14 mouse cellular contexts compared by ENCODE assay signal in genomic region chr7:143067469-143067868, GRCm38 (mm10). TPM values are rescaled to one million over a fixed set of nuclear protein-coding genes. Genes with fewer than 3 reads are reported as not detected.
DNase-seq lines count a peak whose midpoint lies in the region; ATAC-seq and TF ChIP-seq lines count a peak whose summit lies in the region.
"Had no signal": no experiment of that assay in that cellular context is flagged by ENCODE, and none has a peak within 500 bp of the region (broad histone marks: within the 10 kb centered on the region; RNA-seq: fewer than 3 reads in every experiment).

No protein-coding gene starts in this region.

- TF ChIP-seq CTCF in left cerebral cortex, adult 2 months (IDR thresholded peaks at IDR 0.05) = no peak

- H3K4me1 ChIP-seq in intestine, embryonic 14.5 days (replicated peaks; ENCODE audit: control insufficient read depth, insufficient read depth, low read length) = peaks cover 20% of the 10 kb centered on the region
- H3K4me1 ChIP-seq in intestine, embryonic 16.5 days (ENCODE audit: control insufficient read depth, insufficient read depth, low read length) = peaks cover 16% of the 10 kb centered on the region
- peaks cover 22% of the 10 kb centered on the region for H3K4me1 ChIP-seq in hindbrain, embryonic 14.5 days (replicated peaks; ENCODE audit: control insufficient read depth, insufficient read depth, low read length)
- peaks cover 23% of the 10 kb centered on the region for H3K4me1 ChIP-seq in neural tube, embryonic 14.5 days (ENCODE audit: control insufficient read depth, insufficient read depth, low read length)
- H3K4me1 ChIP-seq in liver, embryonic 11.5 days (replicated peaks; ENCODE audit: control insufficient read depth, insufficient read depth, low read length) = peaks cover 15% of the 10 kb centered on the region

- H3K4me3 ChIP-seq in intestine, embryonic 14.5 days (ENCODE audit: low read depth, low read length) = no peak overlapping the region
- no peak overlapping the region for H3K4me3 ChIP-seq in intestine, embryonic 16.5 days (ENCODE audit: low read length)
- H3K4me3 ChIP-seq in hindbrain, embryonic 14.5 days (replicated peaks; ENCODE audit: low read length) = no peak overlapping the region
- H3K4me3 ChIP-seq in neural tube, embryonic 14.5 days (ENCODE audit: low read depth, low read length) = no peak overlapping the region
- H3K4me3 ChIP-seq in liver, embryonic 11.5 days (ENCODE audit: low read depth, low read length) = no peak overlapping the region
- no peak overlapping the region for H3K4me3 ChIP-seq in left cerebral cortex, adult 2 months
- H3K4me3 ChIP-seq: heart, embryonic 10.5 days; stomach, embryonic 15.5 days had no signal

- H3K4me2 ChIP-seq in intestine, embryonic 14.5 days (ENCODE audit: low read length) = no peak overlapping the region
- no peak overlapping the region for H3K4me2 ChIP-seq in intestine, embryonic 16.5 days (ENCODE audit: low read depth, low read length)
- H3K4me2 ChIP-seq in hindbrain, embryonic 14.5 days (replicated peaks) = peak overlapping the region; percentile 59
- H3K4me2 ChIP-seq in neural tube, embryonic 14.5 days (ENCODE audit: low read depth, low read length) = peak overlapping the region; percentile 52; the same call in 1 of the 2 replicates
- H3K4me2 ChIP-seq in liver, embryonic 11.5 days = no peak overlapping the region

- no peaks in the 10 kb centered on the region for H3K27me3 ChIP-seq in intestine, embryonic 14.5 days (replicated peaks; ENCODE audit: control insufficient read depth, insufficient read depth, low read length)
- H3K27me3 ChIP-seq in intestine, embryonic 16.5 days (replicated peaks; ENCODE audit: control insufficient read depth, insufficient read depth, low read length) = no peaks in the 10 kb centered on the region
- H3K27me3 ChIP-seq in hindbrain, embryonic 14.5 days (ENCODE audit: control insufficient read depth, insufficient read depth, low read length) = no peaks in the 10 kb centered on the region
- H3K27me3 ChIP-seq in neural tube, embryonic 14.5 days (ENCODE audit: control insufficient read depth, insufficient read depth, low read length) = peaks cover 2% of the 10 kb centered on the region; the same call in 1 of the 2 replicates
- no peaks in the 10 kb centered on the region for H3K27me3 ChIP-seq in liver, embryonic 11.5 days (replicated peaks; ENCODE audit: control insufficient read depth, insufficient read depth, low read length)
- H3K27me3 ChIP-seq: liver, embryonic 13.5 days; stomach, embryonic 15.5 days had no signal

- intact Hi-C loops in left cerebral cortex, adult 2 months (cut with DNase I) = no loop called here

- WGBS in intestine, embryonic 14.5 days = 66% methylated on average over 2 of the region's 2 CpGs
- WGBS in intestine, embryonic 16.5 days = 70% methylated on average over 2 of the region's 2 CpGs
- WGBS in hindbrain, embryonic 14.5 days = 62% methylated on average over 2 of the region's 2 CpGs
- 40% methylated on average over 2 of the region's 2 CpGs for WGBS in neural tube, embryonic 14.5 days
- WGBS in liver, embryonic 11.5 days = 83% methylated on average over 2 of the region's 2 CpGs

- no peak overlapping the region for H3K9ac ChIP-seq in intestine, embryonic 14.5 days (ENCODE audit: low read length)
- H3K9ac ChIP-seq in intestine, embryonic 16.5 days (ENCODE audit: low read depth, low read length) = no peak overlapping the region; the same call in 1 of the 2 replicates
- H3K9ac ChIP-seq in hindbrain, embryonic 14.5 days = 0 out of 2 replicates have a peak overlapping the region, but pooled peaks have one; percentile 54
- no peak overlapping the region for H3K9ac ChIP-seq in neural tube, embryonic 14.5 days (replicated peaks; ENCODE audit: low read depth, low read length)
- no peak overlapping the region for H3K9ac ChIP-seq in liver, embryonic 11.5 days (ENCODE audit: low read depth, low read length)
- H3K9ac ChIP-seq: liver, embryonic 13.5 days; stomach, embryonic 15.5 days had no signal

- H3K9me3 ChIP-seq in intestine, embryonic 14.5 days (ENCODE audit: control insufficient read depth, low read length) = no peaks in the 10 kb centered on the region
- H3K9me3 ChIP-seq in intestine, embryonic 16.5 days (ENCODE audit: control insufficient read depth, low read length) = no peaks in the 10 kb centered on the region
- no peaks in the 10 kb centered on the region for H3K9me3 ChIP-seq in hindbrain, embryonic 14.5 days (ENCODE audit: control insufficient read depth, low read length)
- no peaks in the 10 kb centered on the region for H3K9me3 ChIP-seq in neural tube, embryonic 14.5 days (ENCODE audit: control insufficient read depth, low read length)
- H3K9me3 ChIP-seq in liver, embryonic 11.5 days (ENCODE audit: control insufficient read depth, low read length) = no peaks in the 10 kb centered on the region
- H3K9me3 ChIP-seq: heart, embryonic 10.5 days; liver, embryonic 13.5 days; stomach, embryonic 15.5 days had no signal

- H3K36me3 ChIP-seq in intestine, embryonic 14.5 days (ENCODE audit: control insufficient read depth, insufficient read depth, low read length) = peaks cover 71% of the 10 kb centered on the region
- peaks cover 19% of the 10 kb centered on the region for H3K36me3 ChIP-seq in intestine, embryonic 16.5 days (ENCODE audit: control insufficient read depth, insufficient read depth, low read length)
- peaks cover 60% of the 10 kb centered on the region for H3K36me3 ChIP-seq in hindbrain, embryonic 14.5 days (replicated peaks; ENCODE audit: control insufficient read depth, insufficient read depth)
- H3K36me3 ChIP-seq in neural tube, embryonic 14.5 days (ENCODE audit: control insufficient read depth, insufficient read depth, low read length) = peaks cover 32% of the 10 kb centered on the region
- peaks cover 41% of the 10 kb centered on the region for H3K36me3 ChIP-seq in liver, embryonic 11.5 days (ENCODE audit: control insufficient read depth, insufficient read depth, low read length)

- no peak for ATAC-seq in intestine, embryonic 14.5 days (replicated peaks; ENCODE audit: low FRiP score, low TSS enrichment, low read depth)
- ATAC-seq in intestine, embryonic 16.5 days = no peak
- ATAC-seq in hindbrain, embryonic 14.5 days (ENCODE audit: low FRiP score) = no peak
- ATAC-seq in neural tube, embryonic 14.5 days (ENCODE audit: low read depth) = no peak
- ATAC-seq in liver, embryonic 11.5 days (replicated peaks; ENCODE audit: low FRiP score) = no peak

- DNase-seq in cerebellum, adult 9-10 months = peak; percentile 60
- DNase-seq in cerebellum, postnatal 25 days = no peak
- DNase-seq in intestine, embryonic 14.5 days (ENCODE audit: low spot score) = no peak
- DNase-seq in hindbrain, embryonic 14.5 days (ENCODE audit: low spot score) = no peak
- DNase-seq in liver, embryonic 11.5 days (ENCODE audit: low spot score) = no peak
- DNase-seq in left cerebral cortex, adult 2 months (ENCODE audit: extremely low spot score in 1 of 2, low spot score in 2 of 2) = no peak
- DNase-seq: kidney, adult 8-10 months; liver, embryonic 13.5 days; right cerebral cortex, postnatal 25 days had no signal

- peak overlapping the region; percentile 93 for H3K27ac ChIP-seq in intestine, embryonic 14.5 days (ENCODE audit: low read depth)
- H3K27ac ChIP-seq in intestine, embryonic 16.5 days (ENCODE audit: low read length) = no peak overlapping the region
- peak overlapping the region; percentile 95 for H3K27ac ChIP-seq in hindbrain, embryonic 14.5 days
- peak overlapping the region; percentile 96; the same call in 1 of the 2 replicates for H3K27ac ChIP-seq in neural tube, embryonic 14.5 days (ENCODE audit: low read depth, low read length)
- no peak overlapping the region for H3K27ac ChIP-seq in liver, embryonic 11.5 days (ENCODE audit: low read depth, low read length)
- no peak overlapping the region for H3K27ac ChIP-seq in left cerebral cortex, adult 2 months

RNA-seq across cellular contexts. Expression of gene Tssc4, which starts 1.6 kb away (rescaled TPM):
- 59.1 and 60.3 TPM in 2 replicates for polyA plus RNA-seq in intestine, embryonic 14.5 days (2014; fragmentation: Nextera tagmentation; extraction: Ambion mirVana)
- 67.9 and 74.7 TPM in 2 replicates for polyA plus RNA-seq in intestine, embryonic 16.5 days (2015; fragmentation: Nextera tagmentation; extraction: Ambion mirVana)
- polyA plus RNA-seq in hindbrain, embryonic 14.5 days (2014; fragmentation: Nextera tagmentation; extraction: Ambion mirVana) = 56.8 and 62.8 TPM in 2 replicates
- polyA plus RNA-seq in neural tube, embryonic 14.5 days (2014; fragmentation: Nextera tagmentation; extraction: Ambion mirVana) = 51.5 and 71.8 TPM in 2 replicates
- polyA plus RNA-seq in liver, embryonic 11.5 days (2014; fragmentation: Nextera tagmentation; extraction: Ambion mirVana) = 48.9 and 52.2 TPM in 2 replicates
- total RNA-seq in left cerebral cortex, adult 2 months (2021) = 10 to 100 TPM; 38.0 to 41.5 TPM

RNA-seq across cellular contexts. Expression of gene Cd81, which starts 14.9 kb away (rescaled TPM):
- polyA plus RNA-seq in intestine, embryonic 14.5 days (2014; fragmentation: Nextera tagmentation; extraction: Ambion mirVana) = 457 and 534 TPM in 2 replicates
- polyA plus RNA-seq in intestine, embryonic 16.5 days (2015; fragmentation: Nextera tagmentation; extraction: Ambion mirVana) = 391 and 421 TPM in 2 replicates
- polyA plus RNA-seq in hindbrain, embryonic 14.5 days (2014; fragmentation: Nextera tagmentation; extraction: Ambion mirVana) = 455 and 483 TPM in 2 replicates
- 456 and 461 TPM in 2 replicates for polyA plus RNA-seq in neural tube, embryonic 14.5 days (2014; fragmentation: Nextera tagmentation; extraction: Ambion mirVana)
- polyA plus RNA-seq in liver, embryonic 11.5 days (2014; fragmentation: Nextera tagmentation; extraction: Ambion mirVana) = 273 and 276 TPM in 2 replicates
- total RNA-seq in left cerebral cortex, adult 2 months (2021) = 100 to 1,000 TPM; 380 to 388 TPM

RNA-seq across cellular contexts. Expression of gene Trpm5, which starts 27.0 kb away (rescaled TPM):
- polyA plus RNA-seq in intestine, embryonic 14.5 days (2014; fragmentation: Nextera tagmentation; extraction: Ambion mirVana) = 14.1 and 17.8 TPM in 2 replicates
- polyA plus RNA-seq in intestine, embryonic 16.5 days (2015; fragmentation: Nextera tagmentation; extraction: Ambion mirVana) = 7.9 and 8.0 TPM in 2 replicates
- polyA plus RNA-seq in hindbrain, embryonic 14.5 days (2014; fragmentation: Nextera tagmentation; extraction: Ambion mirVana) = 1.9 and 2.3 TPM in 2 replicates
- polyA plus RNA-seq in neural tube, embryonic 14.5 days (2014; fragmentation: Nextera tagmentation; extraction: Ambion mirVana) = 1.6 and 2.1 TPM in 2 replicates
- 1.2 and 1.3 TPM in 2 replicates for polyA plus RNA-seq in liver, embryonic 11.5 days (2014; fragmentation: Nextera tagmentation; extraction: Ambion mirVana)
- not detected for total RNA-seq in left cerebral cortex, adult 2 months (2021)
- polyA plus RNA-seq: macrophage had no signal

RNA-seq across cellular contexts. Expression of gene Kcnq1, which starts 38.7 kb away (rescaled TPM):
- polyA plus RNA-seq in intestine, embryonic 14.5 days (2014; fragmentation: Nextera tagmentation; extraction: Ambion mirVana) = 2.1 and 5.3 TPM in 2 replicates
- 9.7 and 10.8 TPM in 2 replicates for polyA plus RNA-seq in intestine, embryonic 16.5 days (2015; fragmentation: Nextera tagmentation; extraction: Ambion mirVana)
- polyA plus RNA-seq in hindbrain, embryonic 14.5 days (2014; fragmentation: Nextera tagmentation; extraction: Ambion mirVana) = 0.94 and 1.3 TPM in 2 replicates
- 1.8 and 2.4 TPM in 2 replicates for polyA plus RNA-seq in neural tube, embryonic 14.5 days (2014; fragmentation: Nextera tagmentation; extraction: Ambion mirVana)
- 0.59 and 1.2 TPM in 2 replicates for polyA plus RNA-seq in liver, embryonic 11.5 days (2014; fragmentation: Nextera tagmentation; extraction: Ambion mirVana)
- 1 to 10 TPM in 1 of 2 experiments, under 1 TPM in 1; 0.61 to 1.2 TPM for total RNA-seq in left cerebral cortex, adult 2 months (2021)

Comparison
In these comparisons a context has a peak if more than half of its experiments do, and no peak if none do; other contexts are left out.
1. H3K27ac ChIP-seq: peak in intestine, embryonic 14.5 days (single experiment), hindbrain, embryonic 14.5 days (single experiment) and neural tube, embryonic 14.5 days (single experiment); none in intestine, embryonic 16.5 days (single experiment), liver, embryonic 11.5 days (single experiment) and left cerebral cortex, adult 2 months (single experiment).
2. H3K4me2 ChIP-seq: peak in hindbrain, embryonic 14.5 days (single experiment) and neural tube, embryonic 14.5 days (single experiment); none in intestine, embryonic 14.5 days (single experiment), intestine, embryonic 16.5 days (single experiment) and liver, embryonic 11.5 days (single experiment).